Mouse (Mus musculus): ENCODE measurements around the gene Myo10. TPM values are rescaled to one million over a fixed set of nuclear protein-coding genes. Genes with fewer than 3 reads are reported as not detected.
"Not testable (repeated sequence)": the region's sequence is repeated elsewhere in the genome, so short reads cannot be mapped to it uniquely, and the experiment has no call there.

The Myo10 gene
- polyA plus RNA-seq, 1 experiment from 2014 or later: 7.1 TPM

- peaks cover 8% of the 10 kb centered on the region for H3K4me1 ChIP-seq
- no peak for ATAC-seq
- H3K36me3 ChIP-seq: peaks cover 10% of the 10 kb centered on the region; the same call in 1 of the 2 replicates
- H3K9me3 ChIP-seq (replicated peaks): no peaks in the 10 kb centered on the region
- H3K27me3 ChIP-seq (replicated peaks): no peaks in the 10 kb centered on the region
- WGBS (ENCODE audit: insufficient replicate concordance): 73% methylated on average over 11 of the region's 11 CpGs
- H3K9ac ChIP-seq: no peak overlapping the region
- H3K4me2 ChIP-seq: no peak overlapping the region
- H3K27ac ChIP-seq: no peak overlapping the region
- H3K4me3 ChIP-seq: no peak overlapping the region
Observed at GRCm38 (mm10) chr15:25715996-25716395, 93.7 kb downstream of the Myo10 start.

GRCm38 (mm10) chr15:25717006-25717405 is 94.7 kb downstream of the Myo10 start:
- no peak overlapping the region for H3K4me2 ChIP-seq
- no peak for ATAC-seq

GRCm38 (mm10) chr15:25718104-25718503 is 95.8 kb downstream of the Myo10 start:
- not testable (repeated sequence) for H3K4me1 ChIP-seq; H3K9ac ChIP-seq; H3K27me3 ChIP-seq (replicated peaks); H3K4me2 ChIP-seq; ATAC-seq; H3K4me3 ChIP-seq; H3K27ac ChIP-seq; H3K9me3 ChIP-seq (replicated peaks)
- 80% methylated on average over 3 of the region's 4 CpGs for WGBS (ENCODE audit: insufficient replicate concordance)
- H3K36me3 ChIP-seq: peaks cover 22% of the 10 kb centered on the region

More at GRCm38 (mm10) chr15:25717006-25717405, 94.7 kb downstream of the Myo10 start:
- H3K9me3 ChIP-seq (replicated peaks): no peaks in the 10 kb centered on the region
- H3K36me3 ChIP-seq: peaks cover 15% of the 10 kb centered on the region
- H3K9ac ChIP-seq: no peak overlapping the region
- 35% methylated on average over 3 of the region's 3 CpGs for WGBS (ENCODE audit: insufficient replicate concordance)
- no peak overlapping the region for H3K4me3 ChIP-seq
- no peak overlapping the region for H3K27ac ChIP-seq
- no peaks in the 10 kb centered on the region for H3K27me3 ChIP-seq (replicated peaks)
- peaks cover 8% of the 10 kb centered on the region for H3K4me1 ChIP-seq

- Histone ChIP-seq H3K4me3 (no peak overlapping the region), H3K27me3 (replicated peaks) (no peaks in the 10 kb centered on the region), H3K36me3 (peaks cover 24% of the 10 kb centered on the region), H3K27ac (no peak overlapping the region), H3K9me3 (replicated peaks) (no peaks in the 10 kb centered on the region), H3K4me2 (no peak overlapping the region), H3K4me1 (peaks cover 8% of the 10 kb centered on the region), H3K9ac (no peak overlapping the region)
- ATAC-seq: no peak
- WGBS (ENCODE audit: insufficient replicate concordance): 72% methylated on average over 8 of the region's 8 CpGs
Observed at GRCm38 (mm10) chr15:25719270-25719669, 96.9 kb downstream of the Myo10 start.

- WGBS (ENCODE audit: insufficient replicate concordance): 76% methylated on average over 6 of the region's 6 CpGs
- no peak overlapping the region for H3K27ac ChIP-seq
- no peak overlapping the region for H3K4me3 ChIP-seq
- no peaks in the 10 kb centered on the region for H3K27me3 ChIP-seq (replicated peaks)
- H3K4me1 ChIP-seq: peaks cover 8% of the 10 kb centered on the region
- peaks cover 29% of the 10 kb centered on the region for H3K36me3 ChIP-seq
- H3K9me3 ChIP-seq (replicated peaks): no peaks in the 10 kb centered on the region
- no peak for ATAC-seq
- H3K9ac ChIP-seq: no peak overlapping the region
- H3K4me2 ChIP-seq: no peak overlapping the region
Observed at GRCm38 (mm10) chr15:25720263-25720662, 97.9 kb downstream of the Myo10 start.

GRCm38 (mm10) chr15:25723281-25724113 is 101.2 kb downstream of the Myo10 start:
- H3K4me2 ChIP-seq: no peak overlapping the region
- no peak for ATAC-seq

GRCm38 (mm10) chr15:25724549-25724948 is 102.2 kb downstream of the Myo10 start:
- Histone ChIP-seq H3K4me3 (no peak overlapping the region), H3K4me1 (no peaks in the 10 kb centered on the region), H3K27me3 (replicated peaks) (no peaks in the 10 kb centered on the region), H3K4me2 (no peak overlapping the region), H3K36me3 (peaks cover 33% of the 10 kb centered on the region), H3K9me3 (replicated peaks) (no peaks in the 10 kb centered on the region), H3K27ac (no peak overlapping the region), H3K9ac (no peak overlapping the region)
- ATAC-seq: no peak
- WGBS (ENCODE audit: insufficient replicate concordance): 82% methylated on average over 6 of the region's 6 CpGs

More at GRCm38 (mm10) chr15:25723281-25724113, 101.2 kb downstream of the Myo10 start:
- 65% methylated on average over 12 of the region's 12 CpGs for WGBS (ENCODE audit: insufficient replicate concordance)
- Histone ChIP-seq H3K9ac (no peak overlapping the region), H3K36me3 (peaks cover 33% of the 10 kb centered on the region), H3K9me3 (replicated peaks) (no peaks in the 10 kb centered on the region), H3K4me1 (no peaks in the 10 kb centered on the region), H3K27me3 (replicated peaks) (no peaks in the 10 kb centered on the region), H3K4me3 (no peak overlapping the region), H3K27ac (no peak overlapping the region)

- no peak for ATAC-seq
- 73% methylated on average over 5 of the region's 5 CpGs for WGBS (ENCODE audit: insufficient replicate concordance)
- no peak overlapping the region for H3K9ac ChIP-seq
- H3K27me3 ChIP-seq (replicated peaks): no peaks in the 10 kb centered on the region
- H3K9me3 ChIP-seq (replicated peaks): no peaks in the 10 kb centered on the region
- no peak overlapping the region for H3K4me3 ChIP-seq
- H3K4me1 ChIP-seq: no peaks in the 10 kb centered on the region
- peaks cover 24% of the 10 kb centered on the region for H3K36me3 ChIP-seq
- H3K27ac ChIP-seq: no peak overlapping the region
- H3K4me2 ChIP-seq: no peak overlapping the region
Observed at GRCm38 (mm10) chr15:25726814-25727213, 104.5 kb downstream of the Myo10 start.

- no peak overlapping the region for H3K27ac ChIP-seq
- no peak overlapping the region for H3K9ac ChIP-seq
- no peak overlapping the region for H3K4me3 ChIP-seq
- peaks cover 18% of the 10 kb centered on the region for H3K36me3 ChIP-seq
- ATAC-seq: no peak
- H3K4me2 ChIP-seq: no peak overlapping the region
- no peaks in the 10 kb centered on the region for H3K4me1 ChIP-seq
- H3K27me3 ChIP-seq (replicated peaks): no peaks in the 10 kb centered on the region
- 59% methylated on average over 4 of the region's 4 CpGs for WGBS (ENCODE audit: insufficient replicate concordance)
- H3K9me3 ChIP-seq (replicated peaks): no peaks in the 10 kb centered on the region
Observed at GRCm38 (mm10) chr15:25728501-25728900, 106.2 kb downstream of the Myo10 start.

- H3K4me1 ChIP-seq: no peaks in the 10 kb centered on the region
Observed at GRCm38 (mm10) chr15:25731053-25731452, 108.7 kb downstream of the Myo10 start.

GRCm38 (mm10) chr15:25732758-25733428 is 110.6 kb downstream of the Myo10 start:
- H3K9me3 ChIP-seq (replicated peaks): no peaks in the 10 kb centered on the region
- peaks cover 27% of the 10 kb centered on the region; the same call in 1 of the 2 replicates for H3K36me3 ChIP-seq
- WGBS (ENCODE audit: insufficient replicate concordance): 77% methylated on average over 8 of the region's 8 CpGs
- H3K4me2 ChIP-seq: no peak overlapping the region
- ATAC-seq: no peak
- no peak overlapping the region for H3K4me3 ChIP-seq
- no peaks in the 10 kb centered on the region for H3K27me3 ChIP-seq (replicated peaks)
- H3K27ac ChIP-seq: no peak overlapping the region
- no peak overlapping the region for H3K9ac ChIP-seq
- no peaks in the 10 kb centered on the region for H3K4me1 ChIP-seq

More at GRCm38 (mm10) chr15:25731053-25731452, 108.7 kb downstream of the Myo10 start:
- Histone ChIP-seq H3K36me3 (peaks cover 21% of the 10 kb centered on the region), H3K4me3 (no peak overlapping the region), H3K9ac (no peak overlapping the region), H3K4me2 (no peak overlapping the region), H3K9me3 (replicated peaks) (no peaks in the 10 kb centered on the region), H3K27me3 (replicated peaks) (no peaks in the 10 kb centered on the region), H3K27ac (no peak overlapping the region)
- no peak for ATAC-seq
- WGBS (ENCODE audit: insufficient replicate concordance): 59% methylated on average over 9 of the region's 9 CpGs

- no peak overlapping the region for H3K4me3 ChIP-seq
- no peak for ATAC-seq
- WGBS (ENCODE audit: insufficient replicate concordance): 75% methylated on average over 11 of the region's 11 CpGs
- no peak overlapping the region for H3K4me2 ChIP-seq
- peaks cover 28% of the 10 kb centered on the region; the same call in 1 of the 2 replicates for H3K36me3 ChIP-seq
- no peak overlapping the region for H3K9ac ChIP-seq
- no peak overlapping the region for H3K27ac ChIP-seq
- H3K27me3 ChIP-seq (replicated peaks): no peaks in the 10 kb centered on the region
- H3K9me3 ChIP-seq (replicated peaks): no peaks in the 10 kb centered on the region
- no peaks in the 10 kb centered on the region for H3K4me1 ChIP-seq
Observed at GRCm38 (mm10) chr15:25733739-25734430, 111.6 kb downstream of the Myo10 start.
